Mouse (Mus musculus): ENCODE results near the gene Mapk14. TPM values are rescaled to one million over a fixed set of nuclear protein-coding genes. Genes with fewer than 3 reads are reported as not detected.
A peak's percentile ranks its signal among the peaks of the same experiment; 100 is the strongest.

The Mapk14 gene
- polyA plus RNA-seq (2012; fragmentation: generic; extraction: Trizol), result 36.7 TPM
- long read RNA-seq, experiment 1, transcript Mapk14-202 (12 exons, 3,548 nt), result major isoform, 7 of 9 reads
- long read RNA-seq, experiment 1, partial matches to known transcripts, result 2 of 9 reads
- long read RNA-seq, experiment 1, other reads (novel, unspliced or antisense), result 0 of 9 reads
- long read RNA-seq, experiment 2, transcript Mapk14-202 (12 exons, 3,548 nt), result major isoform, 25 of 66 reads
- long read RNA-seq, experiment 2, partial matches to known transcripts, result 32 of 66 reads
- long read RNA-seq, experiment 2, other reads (novel, unspliced or antisense), result 6 of 66 reads

DNA sequence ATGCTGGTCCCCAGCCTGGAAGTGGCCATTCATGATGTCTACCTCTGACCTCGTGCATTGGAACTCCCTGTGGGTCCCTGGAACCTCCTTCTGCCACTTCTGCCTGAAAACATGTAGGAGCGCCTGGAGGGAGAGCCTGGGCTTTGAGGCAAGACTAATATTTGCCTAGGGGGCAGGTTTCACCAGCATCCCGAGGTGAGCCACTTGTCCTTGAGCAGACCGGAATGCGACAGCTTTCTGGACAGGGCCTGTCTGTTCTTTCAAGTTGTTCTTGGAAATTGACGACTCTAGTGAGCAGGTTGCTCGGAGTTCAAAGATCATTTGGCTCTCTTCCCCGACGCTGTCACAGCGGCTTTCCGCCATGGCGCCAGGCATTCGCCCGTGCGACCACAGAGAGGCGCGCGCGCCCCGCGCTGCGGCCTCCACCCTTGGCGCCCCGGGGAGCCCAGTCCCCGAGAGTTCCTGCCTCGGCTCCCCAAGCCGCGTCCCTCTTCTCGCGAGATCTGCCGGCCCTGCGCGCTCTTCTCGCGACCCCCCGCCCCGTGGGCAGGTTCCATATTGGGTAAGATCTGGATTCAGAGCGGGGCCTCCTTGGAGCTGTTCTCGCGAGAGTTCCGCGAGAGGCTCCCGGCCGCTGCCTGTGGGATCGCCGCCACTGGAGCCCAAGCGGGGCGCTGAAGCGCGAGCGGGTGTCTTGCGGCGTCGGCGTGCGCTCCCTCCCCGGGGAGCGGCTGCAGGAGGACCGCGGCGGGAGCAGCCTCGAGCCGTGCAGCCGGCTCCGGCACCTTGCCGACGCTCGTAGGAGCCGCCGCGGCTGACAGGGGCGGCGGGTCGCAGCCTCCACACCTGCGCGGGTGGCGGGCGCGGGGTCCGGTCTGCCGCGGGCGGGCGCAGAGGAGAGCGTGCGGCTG, at the start of gene Mapk14:
Gene Mapk14 (plus strand): TSS at position 554 of the 911 bp plus-strand sequence.
- Histone ChIP-seq H3K4me3 (ENCODE audit: insufficient read depth, poor library complexity, severe bottlenecking) (peak within 1 kb of the TSS; percentile 86), H3ac (ENCODE audit: control insufficient read depth, insufficient read length, low read depth) (peak within 1 kb of the TSS; percentile 99), H3K79me3 (ENCODE audit: low read depth) (peaks cover 41% of the 10 kb centered on the region), H3K36me3 (ENCODE audit: control insufficient read depth, insufficient read depth) (peaks cover 25% of the 10 kb centered on the region), H3K79me2 (ENCODE audit: control insufficient read depth, insufficient read depth) (peaks cover 49% of the 10 kb centered on the region), H3K27me3 (ENCODE audit: control insufficient read depth, insufficient read depth, insufficient read length) (no peaks in the 10 kb centered on the region)
- no peak for TF ChIP-seq MYOG (IDR thresholded peaks at IDR 0.05; ENCODE audit: control insufficient read depth, extremely low read depth, insufficient read length)
- TF ChIP-seq MAX (IDR thresholded peaks at IDR 0.05), result no peak
- TF ChIP-seq CEBPB (IDR thresholded peaks at IDR 0.05; ENCODE audit: low read depth), result peak; percentile 54
- TF ChIP-seq FOSL1 (IDR thresholded peaks at IDR 0.05; ENCODE audit: insufficient read depth, low read length, poor library complexity, severe bottlenecking), result no peak
- no peak for TF ChIP-seq USF1 (IDR thresholded peaks at IDR 0.05; ENCODE audit: low read depth)
- peak; percentile 97 for TF ChIP-seq CTCF (IDR thresholded peaks at IDR 0.05; ENCODE audit: control insufficient read depth, insufficient read depth, insufficient read length)
- no peak for TF ChIP-seq MYOD1 (IDR thresholded peaks at IDR 0.05; ENCODE audit: control insufficient read depth, insufficient read length, low read depth)

DNA sequence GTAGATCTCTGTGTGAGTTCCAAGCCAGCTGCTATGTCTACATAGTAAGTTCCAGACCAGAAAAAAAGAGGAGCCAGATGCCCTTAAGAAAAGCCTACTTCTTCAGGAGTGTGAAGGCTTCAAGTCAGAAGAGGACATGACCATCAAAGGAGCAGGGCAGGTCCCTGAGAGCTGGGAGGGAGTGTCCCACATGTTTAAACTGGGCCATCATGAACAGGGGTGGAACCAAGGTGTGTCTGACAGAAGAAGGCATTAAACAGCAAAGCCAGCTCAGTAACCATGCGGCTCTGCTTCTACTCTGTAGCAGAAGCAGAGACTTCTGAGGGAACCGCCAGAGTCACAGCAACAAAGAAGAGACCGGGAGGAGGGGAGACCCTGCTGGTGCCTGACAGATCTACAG, 47.4 kb upstream of the Mapk14 start:
- H3ac ChIP-seq (ENCODE audit: control insufficient read depth, insufficient read length, low read depth), result no peak overlapping the region
- no peaks in the 10 kb centered on the region for H3K79me3 ChIP-seq (ENCODE audit: low read depth)
- H3K36me3 ChIP-seq (ENCODE audit: control insufficient read depth, insufficient read depth), result no peaks in the 10 kb centered on the region
- no peaks in the 10 kb centered on the region for H3K79me2 ChIP-seq (ENCODE audit: control insufficient read depth, insufficient read depth)
- H3K4me3 ChIP-seq (ENCODE audit: insufficient read depth, poor library complexity, severe bottlenecking), result no peak overlapping the region
- TF ChIP-seq MAX (IDR thresholded peaks at IDR 0.05) (no peak), MYOG (IDR thresholded peaks at IDR 0.05; ENCODE audit: control insufficient read depth, extremely low read depth, insufficient read length) (no peak), FOSL1 (IDR thresholded peaks at IDR 0.05; ENCODE audit: insufficient read depth, low read length, poor library complexity, severe bottlenecking) (no peak), CTCF (IDR thresholded peaks at IDR 0.05; ENCODE audit: control insufficient read depth, insufficient read depth, insufficient read length) (no peak), MYOD1 (IDR thresholded peaks at IDR 0.05; ENCODE audit: control insufficient read depth, insufficient read length, low read depth) (no peak), CEBPB (IDR thresholded peaks at IDR 0.05; ENCODE audit: low read depth) (no peak), USF1 (IDR thresholded peaks at IDR 0.05; ENCODE audit: low read depth) (no peak)
- peaks cover 50% of the 10 kb centered on the region for H3K27me3 ChIP-seq (ENCODE audit: control insufficient read depth, insufficient read depth, insufficient read length)

DNA sequence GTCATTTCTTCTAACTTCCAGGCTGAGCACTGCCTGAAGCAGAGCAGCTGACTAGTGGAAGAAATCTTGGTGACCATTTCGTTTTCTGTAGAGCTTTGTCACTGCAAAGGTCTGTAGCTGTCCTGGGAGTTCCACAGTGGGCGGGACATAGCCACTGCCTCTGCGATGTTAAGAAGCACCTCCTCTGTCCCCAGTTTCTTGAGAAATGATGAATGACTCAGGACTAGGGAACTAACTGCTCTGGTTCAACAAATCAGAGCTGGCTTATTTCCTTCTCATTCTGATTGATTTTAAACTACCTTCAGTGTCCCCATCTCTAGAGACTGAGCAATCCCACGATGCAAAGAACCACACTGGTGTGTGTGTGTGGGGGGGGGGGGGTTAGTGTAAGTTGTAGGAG, 47.0 kb upstream of the Mapk14 start:
- Histone ChIP-seq H3K79me3 (ENCODE audit: low read depth) (no peaks in the 10 kb centered on the region), H3K4me3 (ENCODE audit: insufficient read depth, poor library complexity, severe bottlenecking) (no peak overlapping the region), H3K79me2 (ENCODE audit: control insufficient read depth, insufficient read depth) (no peaks in the 10 kb centered on the region), H3K27me3 (ENCODE audit: control insufficient read depth, insufficient read depth, insufficient read length) (peaks cover 50% of the 10 kb centered on the region), H3ac (ENCODE audit: control insufficient read depth, insufficient read length, low read depth) (no peak overlapping the region), H3K36me3 (ENCODE audit: control insufficient read depth, insufficient read depth) (no peaks in the 10 kb centered on the region)
- no peak for TF ChIP-seq MAX (IDR thresholded peaks at IDR 0.05)
- no peak for TF ChIP-seq USF1 (IDR thresholded peaks at IDR 0.05; ENCODE audit: low read depth)
- no peak for TF ChIP-seq CEBPB (IDR thresholded peaks at IDR 0.05; ENCODE audit: low read depth)
- TF ChIP-seq CTCF (IDR thresholded peaks at IDR 0.05; ENCODE audit: control insufficient read depth, insufficient read depth, insufficient read length), result no peak
- no peak for TF ChIP-seq MYOD1 (IDR thresholded peaks at IDR 0.05; ENCODE audit: control insufficient read depth, insufficient read length, low read depth)
- TF ChIP-seq MYOG (IDR thresholded peaks at IDR 0.05; ENCODE audit: control insufficient read depth, extremely low read depth, insufficient read length), result no peak
- TF ChIP-seq FOSL1 (IDR thresholded peaks at IDR 0.05; ENCODE audit: insufficient read depth, low read length, poor library complexity, severe bottlenecking), result no peak

DNA sequence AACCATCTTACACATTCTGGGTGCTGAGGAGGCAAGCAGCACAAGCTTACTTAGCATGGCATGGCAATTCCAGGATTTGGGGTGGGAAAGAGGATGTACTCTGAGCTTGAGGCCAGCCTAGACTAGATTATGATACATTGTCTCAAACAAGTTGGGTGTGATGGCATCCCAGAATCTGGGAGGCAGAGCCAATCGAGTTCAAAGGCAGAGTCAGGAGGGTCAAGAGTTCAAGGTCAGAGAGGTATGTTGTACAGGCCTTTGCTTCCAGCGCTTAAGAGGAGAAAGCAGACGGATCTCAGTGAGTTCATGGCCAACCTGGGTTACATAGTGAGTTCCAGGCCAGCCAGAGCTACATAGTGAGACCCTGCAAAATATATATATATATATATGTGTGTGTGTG, 44.9 kb upstream of the Mapk14 start:
- no peak overlapping the region for H3ac ChIP-seq (ENCODE audit: control insufficient read depth, insufficient read length, low read depth)
- no peaks in the 10 kb centered on the region for H3K79me2 ChIP-seq (ENCODE audit: control insufficient read depth, insufficient read depth)
- H3K27me3 ChIP-seq (ENCODE audit: control insufficient read depth, insufficient read depth, insufficient read length), result peaks cover 46% of the 10 kb centered on the region
- TF ChIP-seq MAX (IDR thresholded peaks at IDR 0.05), result no peak
- no peak for TF ChIP-seq FOSL1 (IDR thresholded peaks at IDR 0.05; ENCODE audit: insufficient read depth, low read length, poor library complexity, severe bottlenecking)
- no peak for TF ChIP-seq CEBPB (IDR thresholded peaks at IDR 0.05; ENCODE audit: low read depth)
- no peak for TF ChIP-seq CTCF (IDR thresholded peaks at IDR 0.05; ENCODE audit: control insufficient read depth, insufficient read depth, insufficient read length)
- TF ChIP-seq MYOG (IDR thresholded peaks at IDR 0.05; ENCODE audit: control insufficient read depth, extremely low read depth, insufficient read length), result no peak
- TF ChIP-seq MYOD1 (IDR thresholded peaks at IDR 0.05; ENCODE audit: control insufficient read depth, insufficient read length, low read depth), result no peak
- TF ChIP-seq USF1 (IDR thresholded peaks at IDR 0.05; ENCODE audit: low read depth), result no peak
- H3K4me3 ChIP-seq (ENCODE audit: insufficient read depth, poor library complexity, severe bottlenecking), result no peak overlapping the region
- no peaks in the 10 kb centered on the region for H3K36me3 ChIP-seq (ENCODE audit: control insufficient read depth, insufficient read depth)
- H3K79me3 ChIP-seq (ENCODE audit: low read depth), result no peaks in the 10 kb centered on the region

DNA sequence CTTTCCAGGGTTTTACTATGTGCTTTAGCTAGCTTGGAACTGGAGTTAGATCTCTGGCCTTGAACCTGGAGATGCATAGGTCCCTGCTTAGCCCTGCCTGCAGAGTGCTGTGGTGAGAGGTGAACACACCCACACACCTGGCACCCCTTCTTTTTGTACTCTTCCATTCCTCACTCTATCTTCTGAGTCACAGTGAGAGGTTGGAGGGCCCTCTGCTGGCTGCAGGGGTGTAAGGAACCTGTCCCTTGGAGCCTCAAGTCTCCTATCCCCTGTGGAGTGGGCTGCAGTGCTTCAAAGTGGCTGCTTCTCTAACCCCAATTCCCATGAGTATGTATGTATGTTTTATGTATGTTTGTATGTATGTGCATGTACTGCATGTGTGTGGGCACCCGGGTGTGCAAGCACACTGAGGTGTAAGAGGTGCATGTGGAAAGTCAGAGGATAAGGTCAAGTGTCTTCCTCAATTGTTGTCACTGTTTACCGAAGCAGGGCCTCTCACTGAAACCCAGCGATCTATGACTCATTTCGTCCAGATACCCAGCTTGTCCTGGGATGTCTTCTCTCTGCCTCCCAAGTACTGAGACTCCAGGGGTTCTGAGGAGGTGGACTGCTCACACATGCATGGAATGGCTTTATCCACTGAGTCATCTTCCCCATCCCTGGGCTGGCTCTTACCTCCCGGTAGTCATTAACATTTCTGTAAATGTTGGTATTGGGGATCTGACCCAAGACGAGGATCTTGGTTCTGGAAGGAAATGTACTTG, 42.3 kb upstream of the Mapk14 start:
- Histone ChIP-seq H3K79me3 (ENCODE audit: low read depth) (no peaks in the 10 kb centered on the region), H3K27me3 (ENCODE audit: control insufficient read depth, insufficient read depth, insufficient read length) (peaks cover 40% of the 10 kb centered on the region), H3K4me3 (ENCODE audit: insufficient read depth, poor library complexity, severe bottlenecking) (no peak overlapping the region), H3K79me2 (ENCODE audit: control insufficient read depth, insufficient read depth) (no peaks in the 10 kb centered on the region), H3ac (ENCODE audit: control insufficient read depth, insufficient read length, low read depth) (no peak overlapping the region), H3K36me3 (ENCODE audit: control insufficient read depth, insufficient read depth) (no peaks in the 10 kb centered on the region)
- TF ChIP-seq CEBPB (IDR thresholded peaks at IDR 0.05; ENCODE audit: low read depth) (no peak), USF1 (IDR thresholded peaks at IDR 0.05; ENCODE audit: low read depth) (no peak), CTCF (IDR thresholded peaks at IDR 0.05; ENCODE audit: control insufficient read depth, insufficient read depth, insufficient read length) (no peak), MAX (IDR thresholded peaks at IDR 0.05) (no peak), MYOD1 (IDR thresholded peaks at IDR 0.05; ENCODE audit: control insufficient read depth, insufficient read length, low read depth) (no peak), MYOG (IDR thresholded peaks at IDR 0.05; ENCODE audit: control insufficient read depth, extremely low read depth, insufficient read length) (no peak), FOSL1 (IDR thresholded peaks at IDR 0.05; ENCODE audit: insufficient read depth, low read length, poor library complexity, severe bottlenecking) (no peak)

All from C2C12 (cell line).